Mouse (Mus musculus) liver, adult 2 months (tissue): ENCODE measurements at regions not wholly inside any gene's neighbourhood (a gene's known extent, or its start where the extent isn't known, plus 50 kb on each side); places are given as distances from the start of the nearest gene placed in this dataset.

Experiments
- CTCF ChIP-seq: fragments of 200-500 bp; IDR thresholded peaks from 2 replicates; pipeline ENCODE4 v1.5.1; 2011; ENCODE audit warnings: low read depth, low read length, control low read depth
- POLR2A ChIP-seq: fragments of 200-500 bp; IDR thresholded peaks from 2 replicates; pipeline ENCODE4 v1.6.1; 2011; ENCODE audit warnings: low read length, control low read depth; ENCODE audit not compliant: insufficient read depth; ENCODE audit errors: extremely low read depth

GRCm38 (mm10) chr13:39225651-39226050, 265.0 kb upstream of the Slc35b3 start:
- TF ChIP-seq CTCF = no peak
- TF ChIP-seq POLR2A = no peak
